Comparison of ENCODE assay signal across 11 mouse cellular contexts in the genomic region with DNA sequence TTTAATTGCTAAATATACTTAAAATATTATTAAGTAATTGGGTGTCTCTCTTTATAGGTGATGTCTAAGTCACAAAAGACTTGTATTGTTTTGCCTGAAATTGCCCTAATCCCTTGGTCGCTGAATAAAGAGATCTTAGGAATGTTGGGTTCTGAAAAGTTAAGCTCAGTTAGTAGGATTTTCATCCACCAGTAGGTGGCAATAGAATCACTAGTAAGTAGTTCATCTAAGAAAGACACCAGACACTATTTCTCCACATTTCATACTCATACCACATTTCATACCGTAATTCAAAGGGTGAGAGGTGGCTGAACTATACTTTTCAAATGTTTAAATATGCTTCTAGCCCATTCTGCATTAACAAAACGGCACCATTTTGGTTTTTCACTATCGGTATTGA. TPM values are rescaled to one million over a fixed set of nuclear protein-coding genes. Genes with fewer than 3 reads are reported as not detected.
DNase-seq lines count a peak whose midpoint lies in the region; ATAC-seq and TF ChIP-seq lines count a peak whose summit lies in the region.
"Had no signal": no experiment of that assay in that cellular context is flagged by ENCODE, and none has a peak within 500 bp of the region (broad histone marks: within the 10 kb centered on the region; RNA-seq: fewer than 3 reads in every experiment).

No protein-coding gene starts in this region.

- in situ Hi-C loops in ES-E14 (cut with MboI; ENCODE audit: low sequenced_read_pairs in 2 of 2, unreplicated experiment in 2 of 2) = loop anchor here in 1 of 2 experiments (10.0 kb wide), 1 partner anchor 321 kb away; no protein-coding TSS in a partner anchor

- 47% methylated on average over 4 of the region's 4 CpGs for WGBS in kidney, embryonic 16.5 days
- 53% methylated on average over 4 of the region's 4 CpGs for WGBS in forebrain, embryonic 14.5 days

- H3K36me3 ChIP-seq in kidney, embryonic 16.5 days (ENCODE audit: insufficient read depth, low read length) = no peaks in the 10 kb centered on the region
- H3K36me3 ChIP-seq in ES-E14 (ENCODE audit: control insufficient read depth, insufficient read depth, low read length, poor library complexity, severe bottlenecking) = no peaks in the 10 kb centered on the region
- no peaks in the 10 kb centered on the region for H3K36me3 ChIP-seq in forebrain, embryonic 14.5 days (ENCODE audit: control insufficient read depth, insufficient read depth, low read length)
- H3K36me3 ChIP-seq: embryonic facial prominence, embryonic 12.5 days had no signal

- no peaks in the 10 kb centered on the region for H3K4me1 ChIP-seq in kidney, embryonic 16.5 days (ENCODE audit: insufficient read depth, low read length)
- H3K4me1 ChIP-seq in ES-E14 (ENCODE audit: control insufficient read depth in 2 of 2, insufficient read depth in 2 of 2, low read length in 2 of 2, poor library complexity in 1 of 2) = no peaks in the 10 kb centered on the region
- H3K4me1 ChIP-seq in forebrain, embryonic 14.5 days (ENCODE audit: control insufficient read depth, insufficient read depth, low read length) = no peaks in the 10 kb centered on the region
- H3K4me1 ChIP-seq: embryonic facial prominence, embryonic 12.5 days had no signal

- DNase-seq in kidney, adult 18-20 months = no peak
- DNase-seq in A20 (ENCODE audit: low read depth, low spot score) (peak; percentile 7), ES-E14 (ENCODE audit: low read depth, low spot score) (peak; percentile 9)
- DNase-seq in forebrain, embryonic 14.5 days (ENCODE audit: low spot score) = peak; percentile 79
- no peak for DNase-seq in spleen, adult 18-20 months
- no peak for DNase-seq in testis, postnatal 14 days (ENCODE audit: low spot score)
- DNase-seq in T-cell, adult 2 months (ENCODE audit: low spot score) = no peak

- no peak overlapping the region for H3K4me3 ChIP-seq in kidney, embryonic 16.5 days (ENCODE audit: low read length)
- no peak overlapping the region for H3K4me3 ChIP-seq in ES-E14 (ENCODE audit: insufficient read depth in 1 of 2, low read depth in 1 of 2, low read length in 2 of 2, poor library complexity in 1 of 2, severe bottlenecking in 1 of 2)
- no peak overlapping the region for H3K4me3 ChIP-seq in forebrain, embryonic 14.5 days (ENCODE audit: low read depth, low read length)
- H3K4me3 ChIP-seq: embryonic facial prominence, embryonic 12.5 days had no signal

- peak; percentile 39; the same call in 1 of the 2 replicates for ATAC-seq in kidney, embryonic 16.5 days (ENCODE audit: low FRiP score, low TSS enrichment)
- peak; percentile 74 for ATAC-seq in forebrain, embryonic 14.5 days

- H3K9ac ChIP-seq in kidney, embryonic 16.5 days (replicated peaks; ENCODE audit: low read length) = no peak overlapping the region
- no peak overlapping the region for H3K9ac ChIP-seq in ES-E14 (ENCODE audit: insufficient read depth, low read depth, low read length, poor library complexity, severe bottlenecking)
- no peak overlapping the region for H3K9ac ChIP-seq in forebrain, embryonic 14.5 days (ENCODE audit: low read length)
- H3K9ac ChIP-seq: embryonic facial prominence, embryonic 12.5 days had no signal

- no peak overlapping the region for H3K27ac ChIP-seq in kidney, embryonic 16.5 days (ENCODE audit: low read length)
- H3K27ac ChIP-seq in ES-E14 (ENCODE audit: insufficient read depth, low read depth, low read length, poor library complexity, severe bottlenecking) = no peak overlapping the region
- H3K27ac ChIP-seq in forebrain, embryonic 14.5 days (ENCODE audit: low read depth, low read length) = no peak overlapping the region
- H3K27ac ChIP-seq: embryonic facial prominence, embryonic 12.5 days had no signal

- no peak overlapping the region for H3K4me2 ChIP-seq in kidney, embryonic 16.5 days (replicated peaks; ENCODE audit: low read depth, low read length)
- H3K4me2 ChIP-seq in forebrain, embryonic 14.5 days (ENCODE audit: low read length) = no peak overlapping the region
- H3K4me2 ChIP-seq: embryonic facial prominence, embryonic 12.5 days had no signal

- no peaks in the 10 kb centered on the region for H3K27me3 ChIP-seq in kidney, embryonic 16.5 days (ENCODE audit: insufficient read depth, low read length)
- no peaks in the 10 kb centered on the region for H3K27me3 ChIP-seq in forebrain, embryonic 14.5 days (replicated peaks; ENCODE audit: control insufficient read depth, insufficient read depth, low read length)
- H3K27me3 ChIP-seq: embryonic facial prominence, embryonic 12.5 days had no signal

- no peaks in the 10 kb centered on the region for H3K9me3 ChIP-seq in kidney, embryonic 16.5 days (ENCODE audit: low read length)
- no peaks in the 10 kb centered on the region for H3K9me3 ChIP-seq in ES-E14 (ENCODE audit: control insufficient read depth, insufficient read depth, low read depth, low read length)
- H3K9me3 ChIP-seq in forebrain, embryonic 14.5 days (replicated peaks; ENCODE audit: control insufficient read depth, low read length) = no peaks in the 10 kb centered on the region
- H3K9me3 ChIP-seq: embryonic facial prominence, embryonic 12.5 days had no signal

TF ChIP-seq in ES-E14, 5 proteins besides CTCF, POLR2A, EP300 and RAD21:
- TF ChIP-seq MAFK (IDR thresholded peaks at IDR 0.05; ENCODE audit: insufficient read depth, low read depth, low read length) (no peak), ZC3H11A (IDR thresholded peaks at IDR 0.05; ENCODE audit: borderline replicate concordance, low read depth, low read length) (no peak), HCFC1 (IDR thresholded peaks at IDR 0.05; ENCODE audit: borderline replicate concordance, insufficient read depth, low read length) (no peak), ZNF384 (IDR thresholded peaks at IDR 0.05; ENCODE audit: low read depth, low read length) (no peak), CHD2 (IDR thresholded peaks at IDR 0.05; ENCODE audit: low read depth, low read length) (no peak)

RNA-seq across cellular contexts. Expression of a gene that starts 57.8 kb away (rescaled TPM):
- not detected in 2 replicates for polyA plus RNA-seq in kidney, embryonic 16.5 days (2015; fragmentation: Nextera tagmentation; extraction: Ambion mirVana)
- not detected in 2 replicates for total RNA-seq in ES-E14 (2012; rRNA removed)
- polyA plus RNA-seq in forebrain, embryonic 14.5 days (2014; fragmentation: Nextera tagmentation; extraction: Ambion mirVana) = 0.09 and 0.10 TPM in 2 replicates
- total RNA-seq: layer of hippocampus, adult 18-20 months; neutrophil, adult 5-6 weeks had no signal

Comparison
In these comparisons a context has a peak if more than half of its experiments do, and no peak if none do; other contexts are left out.
1. DNase-seq: peak in A20 (single experiment), ES-E14 (single experiment) and forebrain, embryonic 14.5 days (single experiment); none in kidney, adult 18-20 months (single experiment), spleen, adult 18-20 months (0 of 2), testis, postnatal 14 days (single experiment) and T-cell, adult 2 months (single experiment).